Mouse (Mus musculus) monocyte, adult 5-6 weeks (primary cell): ENCODE measurements around the gene Limk2. TPM values are rescaled to one million over a fixed set of nuclear protein-coding genes. Genes with fewer than 3 reads are reported as not detected.

ENCODE experiments used
- ATAC-seq: fragments of 153-309, 156-312 bp; replicated peaks from 2 replicates; pipeline ENCODE4 v1.8.0; 2017; ENCODE audit warnings: mild to moderate bottlenecking; ENCODE audit not compliant: low TSS enrichment, insufficient number of reproducible peaks, severe bottlenecking, poor library complexity, low FRiP score
- total RNA-seq: library from RNA; stranded (forward); fragments of 200-1000, 200-491, 200-594 nt; gene quantifications from 3 replicates; pipeline ENCODE4 v1.2.3, GENCODE M21; 2017

Limk2 gene
- total RNA-seq, 1 experiment from 2014 or later = 19.9 TPM

- ATAC-seq = no peak
These were observed 62.6 kb downstream of the Limk2 start for GRCm38 (mm10) chr11:3346351-3346750.

DNA sequence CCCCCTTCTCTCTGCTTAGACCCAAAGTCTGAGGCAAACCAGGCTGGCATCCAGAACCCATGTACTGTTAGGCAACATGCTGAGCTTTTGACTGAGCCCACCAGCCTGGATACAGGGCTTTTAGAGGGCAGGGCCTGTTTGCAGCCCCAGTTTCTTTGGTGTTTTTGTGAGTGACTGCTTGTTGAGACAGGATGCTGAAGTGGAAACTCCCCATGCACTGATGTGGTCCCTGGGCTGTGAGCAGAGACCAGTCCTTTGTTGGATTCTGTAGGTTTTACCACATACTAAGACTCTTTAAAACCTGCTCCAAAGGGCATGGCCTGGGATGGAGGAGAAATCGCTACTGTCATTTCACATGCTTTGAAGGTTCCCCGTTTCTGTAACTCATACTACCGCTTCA lies 64.1 kb downstream of the Limk2 start:
- no peak for ATAC-seq

DNA sequence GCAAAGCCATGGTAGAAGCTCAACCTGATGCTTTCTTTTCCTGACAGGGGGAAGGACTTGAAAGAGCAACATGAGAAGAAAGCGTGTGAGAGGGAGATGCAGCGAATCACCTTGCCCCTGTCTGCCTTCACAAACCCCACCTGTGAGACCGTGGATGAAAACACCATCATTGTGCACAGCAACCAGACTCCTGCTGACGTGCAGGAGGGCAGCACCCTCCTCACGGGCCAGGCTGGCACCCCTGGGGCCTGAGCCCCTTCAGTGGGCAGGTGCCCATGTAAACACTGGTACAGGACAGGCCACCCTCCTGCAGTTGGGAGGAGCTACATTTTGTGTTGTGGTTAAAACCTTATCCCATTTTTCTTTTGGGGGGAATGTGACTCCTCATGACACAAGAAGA lies 67.5 kb downstream of the Limk2 start:
- ATAC-seq = no peak

DNA sequence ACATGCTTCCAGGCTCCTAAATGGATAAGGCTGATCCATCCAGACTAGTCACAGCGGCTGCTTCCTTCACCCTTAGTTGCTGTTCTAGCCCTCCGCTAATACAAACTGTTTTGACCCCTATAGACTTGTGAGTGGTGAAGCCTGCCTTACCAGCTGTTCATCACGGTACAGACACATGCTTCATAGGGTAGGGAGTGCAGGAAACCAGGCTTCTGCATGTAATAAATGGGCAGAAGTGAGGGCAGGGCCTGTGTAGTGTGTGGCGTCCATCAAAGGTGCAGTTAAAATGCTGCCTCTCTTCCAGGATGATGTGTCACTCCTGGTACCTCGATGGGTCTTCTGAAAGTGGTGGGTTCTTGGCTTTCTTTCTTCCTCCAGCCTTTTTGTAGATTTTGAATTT lies 71.0 kb downstream of the Limk2 start:
- ATAC-seq = no peak

DNA sequence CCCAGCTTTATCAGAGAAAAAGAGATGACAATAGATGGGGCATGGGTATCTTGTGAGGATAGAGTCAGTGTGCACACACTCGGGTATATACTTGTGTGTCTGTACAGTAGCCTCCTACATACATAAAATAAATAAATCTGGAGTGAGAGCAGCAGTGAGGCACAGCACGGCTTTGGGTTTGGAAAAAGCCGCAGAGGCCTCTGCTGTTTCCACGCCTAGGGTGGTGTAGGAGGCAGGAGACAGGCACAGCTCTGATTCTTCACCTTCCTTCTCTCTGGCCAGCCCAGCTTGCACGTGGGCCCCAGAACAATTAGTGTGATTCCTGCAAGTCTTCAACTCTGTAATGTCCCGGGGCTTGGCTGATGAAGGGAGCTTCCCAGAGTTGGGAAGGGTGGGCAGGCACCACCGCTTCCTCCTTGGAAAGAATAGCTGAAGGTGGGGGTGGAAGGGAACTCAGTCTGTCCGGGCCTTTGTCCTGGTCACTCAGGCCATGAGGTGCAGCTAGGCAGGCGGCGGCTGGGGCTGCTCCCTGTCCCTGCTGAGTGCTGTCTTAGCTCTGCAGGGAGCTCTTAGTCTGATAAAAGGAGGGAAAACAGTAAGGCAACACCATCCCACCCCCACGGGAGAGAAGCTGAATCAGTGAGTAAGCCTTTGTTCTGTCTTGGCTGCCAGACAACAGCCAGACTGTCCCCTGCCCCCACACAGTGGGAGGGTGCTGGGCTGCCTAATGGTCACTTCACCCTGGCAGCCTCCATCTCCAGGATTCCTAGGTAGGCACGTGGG lies 71.6 kb downstream of the Limk2 start:
- ATAC-seq = no peak

DNA sequence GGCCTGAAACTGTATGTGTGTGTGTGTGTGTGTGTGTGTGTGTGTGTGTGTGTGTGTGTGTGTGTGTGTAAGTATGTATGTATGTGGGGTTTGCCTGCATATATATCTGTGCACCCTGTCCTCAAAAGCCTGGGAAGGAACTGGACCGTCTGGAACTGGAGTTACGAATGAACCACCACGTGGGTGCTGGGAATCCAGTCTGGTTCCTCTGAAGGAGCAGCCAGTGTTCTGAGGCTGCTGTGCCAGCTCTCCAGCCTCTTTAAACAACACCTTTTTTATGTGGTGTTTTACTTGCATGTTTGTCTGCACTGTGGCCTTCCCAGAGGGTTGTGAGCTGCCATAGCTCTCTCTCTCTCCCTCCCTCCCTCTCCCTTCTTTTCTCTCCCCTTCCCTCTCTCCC lies 72.4 kb downstream of the Limk2 start:
- ATAC-seq = no peak

- ATAC-seq = no peak
These were observed 73.3 kb downstream of the Limk2 start for GRCm38 (mm10) chr11:3335651-3336216.

- no peak for ATAC-seq
These were observed 74.2 kb downstream of the Limk2 start for GRCm38 (mm10) chr11:3334711-3335316.

DNA sequence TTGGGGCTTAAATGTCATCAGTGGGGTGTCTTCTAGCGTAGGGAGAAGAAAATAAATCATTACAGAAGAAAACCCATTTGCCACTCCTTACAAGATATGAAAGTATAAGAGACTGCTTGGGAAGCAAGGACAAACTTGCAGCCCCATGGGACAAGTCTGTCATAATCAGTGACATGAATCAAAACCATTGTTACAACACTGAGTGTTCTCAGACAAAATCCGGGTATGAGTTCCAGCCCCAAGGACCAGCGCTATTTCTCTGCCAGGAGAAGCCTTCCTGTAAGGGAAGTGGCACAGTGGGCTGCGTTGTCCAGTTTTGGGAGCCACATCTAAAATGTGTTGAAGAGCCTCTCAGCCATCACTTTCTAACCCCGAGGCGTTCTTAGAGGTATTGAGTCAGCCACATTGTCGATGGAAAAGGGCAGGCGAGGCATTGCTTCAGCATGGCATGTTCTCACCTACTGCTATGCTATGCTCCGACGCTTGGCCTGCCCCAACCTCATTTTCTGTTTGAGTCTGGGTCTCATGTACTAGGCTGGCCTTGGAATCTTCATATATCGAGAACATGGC lies 74.8 kb downstream of the Limk2 start:
- ATAC-seq = no peak

DNA sequence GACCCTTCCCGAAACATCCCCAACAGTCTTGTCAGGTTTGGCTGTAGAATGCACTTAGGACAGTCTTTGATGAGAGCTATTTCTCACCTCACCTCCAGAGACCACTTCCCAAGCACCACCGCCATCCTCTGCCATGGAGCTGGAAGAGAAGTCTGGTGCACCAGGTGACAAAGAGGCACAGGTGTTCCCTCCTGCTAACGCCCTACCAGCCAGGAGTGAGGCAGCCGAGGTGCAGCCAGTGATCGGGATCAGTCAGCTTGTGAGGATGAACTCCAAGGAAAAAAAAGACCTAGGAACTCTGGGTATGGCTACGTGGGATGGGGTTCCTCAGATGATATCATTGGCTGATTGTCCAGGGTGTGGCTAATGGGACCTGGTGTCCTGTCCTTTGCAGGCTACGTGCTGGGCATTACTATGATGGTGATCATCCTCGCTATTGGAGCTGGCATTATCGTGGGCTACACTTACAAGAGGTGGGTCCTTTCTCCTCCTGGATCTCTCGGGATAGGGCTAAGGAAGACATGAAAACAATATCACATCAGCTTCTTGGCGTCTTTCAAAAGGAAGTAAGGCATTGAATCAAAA lies 75.8 kb downstream of the Limk2 start:
- no peak for ATAC-seq

DNA sequence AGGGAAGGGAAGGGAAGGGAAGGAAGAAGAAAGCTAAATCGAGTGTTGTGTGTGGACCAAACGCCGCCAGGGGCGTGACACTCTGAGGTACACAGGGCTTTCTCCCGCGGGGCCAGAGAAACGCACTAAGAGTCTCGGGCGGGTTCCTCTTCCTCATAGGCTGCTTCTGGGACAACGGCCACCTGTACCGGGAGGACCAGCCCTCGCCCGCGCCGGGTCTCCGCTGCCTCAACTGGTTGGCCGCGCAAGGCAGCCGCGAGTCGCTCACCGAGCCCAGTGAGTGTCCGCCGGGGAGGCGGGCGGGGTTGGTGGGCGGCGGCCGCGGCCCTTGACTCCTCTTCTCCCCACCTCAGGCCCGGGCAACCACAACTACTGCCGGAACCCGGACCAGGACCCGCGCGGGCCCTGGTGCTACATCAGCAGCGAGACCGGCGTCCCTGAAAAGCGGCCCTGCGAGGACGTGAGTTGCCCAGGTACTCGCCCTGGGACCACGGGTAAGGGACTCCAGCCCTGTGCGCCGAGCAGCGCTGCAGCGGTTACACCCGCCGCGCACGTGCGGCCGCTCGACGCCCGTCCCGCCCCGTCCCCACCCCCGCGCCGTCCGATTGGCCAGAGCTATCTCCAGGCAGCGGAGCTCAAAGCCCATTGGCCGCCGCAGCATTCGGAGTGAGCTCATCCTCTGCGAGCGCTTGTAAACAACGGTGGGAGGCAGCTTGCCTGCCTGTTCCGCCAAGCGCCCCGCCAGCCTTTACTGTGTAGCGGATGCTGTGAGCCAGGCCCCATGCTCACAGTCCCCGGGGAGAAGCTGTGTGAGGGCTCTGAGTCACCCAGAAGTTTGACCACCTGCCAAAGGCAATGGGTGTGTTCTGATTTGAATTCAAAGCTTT lies 77.0 kb downstream of the Limk2 start:
- ATAC-seq = peak; percentile 87

GRCm38 (mm10) chr11:3330991-3331750 lies 77.8 kb downstream of the Limk2 start:
- no peak for ATAC-seq

DNA sequence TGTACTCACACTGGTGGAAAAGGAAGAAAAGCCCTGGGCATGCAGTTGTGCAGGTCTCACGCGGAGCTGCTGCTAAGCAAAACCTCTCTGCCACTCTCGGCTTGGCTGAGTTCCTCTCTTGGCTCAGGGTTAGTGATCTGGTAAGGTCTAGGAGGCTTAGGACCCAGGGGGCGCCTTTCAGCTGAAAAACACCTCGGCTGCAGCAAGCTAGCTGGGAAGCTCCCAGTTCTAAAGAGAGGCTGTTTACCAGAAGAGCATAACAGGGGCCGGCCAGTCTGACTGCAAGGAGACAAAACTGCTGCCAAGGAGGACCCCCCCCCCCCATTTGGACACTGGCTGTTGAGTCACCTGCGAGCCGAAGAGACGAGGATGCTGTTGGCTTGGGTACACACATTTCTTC lies 78.4 kb downstream of the Limk2 start:
- peak; percentile 20; the same call in 1 of the 2 replicates for ATAC-seq

- ATAC-seq = no peak
These were observed 79.0 kb downstream of the Limk2 start, which contains the start of gene Pik3ip1 for GRCm38 (mm10) chr11:3329891-3330451. Gene Pik3ip1 (plus strand): TSS chr11:3330401.

- ATAC-seq = no peak
These were observed 79.9 kb downstream of the Limk2 start for GRCm38 (mm10) chr11:3328806-3329775.

DNA sequence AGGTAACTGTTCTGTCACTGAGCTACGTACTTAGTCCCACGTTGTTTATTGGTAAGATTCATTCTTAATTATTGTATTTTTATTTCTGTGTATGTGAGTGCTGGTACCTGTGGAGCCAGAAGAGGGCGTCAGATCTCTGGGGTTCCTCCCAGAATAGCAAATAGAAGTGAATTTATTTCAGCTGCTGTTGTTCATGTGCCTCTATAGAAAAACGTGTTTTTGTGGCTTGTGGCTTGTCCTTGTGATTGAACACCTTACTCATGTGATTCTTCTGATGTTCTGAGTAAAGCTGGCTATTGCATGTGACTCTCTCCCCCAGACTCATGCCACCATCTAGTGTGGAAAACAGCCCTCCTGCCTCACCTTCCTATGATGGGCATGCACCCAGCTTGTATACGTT lies 80.7 kb downstream of the Limk2 start:
- ATAC-seq = no peak
